Mouse (Mus musculus): ENCODE measurements around the gene Bpifb4.

The Bpifb4 gene

GRCm38 (mm10) chr2:153937843-153938242 is at the start of gene Bpifb4:
Bpifb4 (plus strand) TSS chr2:153938212.
- no peak for DNase-seq (ENCODE audit: low spot score)

GRCm38 (mm10) chr2:153899111-153899510 is 38.9 kb upstream of the Bpifb4 start:
- DNase-seq (ENCODE audit: low spot score): no peak

GRCm38 (mm10) chr2:153900088-153900487 is 37.9 kb upstream of the Bpifb4 start, which contains the start of gene Bpifb6:
Bpifb6 (plus strand) TSS chr2:153900388.
- no peak for DNase-seq (ENCODE audit: low spot score)

- no peak for DNase-seq (ENCODE audit: low spot score)
These were observed 35.3 kb upstream of the Bpifb4 start for GRCm38 (mm10) chr2:153902726-153903125.

GRCm38 (mm10) chr2:153906626-153907025 is 31.4 kb upstream of the Bpifb4 start:
- peak; percentile 9 for DNase-seq (ENCODE audit: low spot score)

GRCm38 (mm10) chr2:153914151-153914550 is 23.9 kb upstream of the Bpifb4 start:
- DNase-seq (ENCODE audit: low spot score): peak; percentile 43

GRCm38 (mm10) chr2:153917930-153918329 is 20.1 kb upstream of the Bpifb4 start, which contains the start of gene Bpifb3:
Bpifb3 (plus strand) TSS chr2:153918230.
- DNase-seq (ENCODE audit: low spot score): no peak

- no peak for DNase-seq (ENCODE audit: low spot score)
These were observed 16.8 kb upstream of the Bpifb4 start for GRCm38 (mm10) chr2:153921246-153921645.

- peak; percentile 65 for DNase-seq (ENCODE audit: low spot score)
These were observed 8.1 kb upstream of the Bpifb4 start for GRCm38 (mm10) chr2:153929871-153930413.

GRCm38 (mm10) chr2:153931125-153931524 is 6.9 kb upstream of the Bpifb4 start:
- DNase-seq (ENCODE audit: low spot score): no peak

GRCm38 (mm10) chr2:153933311-153933710 is 4.7 kb upstream of the Bpifb4 start:
- no peak for DNase-seq (ENCODE audit: low spot score)

GRCm38 (mm10) chr2:153935348-153935747 is 2.7 kb upstream of the Bpifb4 start:
- DNase-seq (ENCODE audit: low spot score): no peak

- peak; percentile 72 for DNase-seq (ENCODE audit: low spot score)
These were observed 5.5 kb downstream of the Bpifb4 start for GRCm38 (mm10) chr2:153943537-153943936.

GRCm38 (mm10) chr2:153944567-153944966 is 6.6 kb downstream of the Bpifb4 start:
- no peak for DNase-seq (ENCODE audit: low spot score)

GRCm38 (mm10) chr2:153952897-153953296 is 14.9 kb downstream of the Bpifb4 start:
- peak; percentile 58 for DNase-seq (ENCODE audit: low spot score)

GRCm38 (mm10) chr2:153953836-153954235 is 15.8 kb downstream of the Bpifb4 start:
- DNase-seq (ENCODE audit: low spot score): peak; percentile 52

GRCm38 (mm10) chr2:153962821-153963331 is 24.9 kb downstream of the Bpifb4 start:
- no peak for DNase-seq (ENCODE audit: low spot score)

- no peak for DNase-seq (ENCODE audit: low spot score)
These were observed 25.3 kb downstream of the Bpifb4 start for GRCm38 (mm10) chr2:153963334-153963733.

GRCm38 (mm10) chr2:153970221-153970620 is 32.2 kb downstream of the Bpifb4 start:
- no peak for DNase-seq (ENCODE audit: low spot score)

- DNase-seq (ENCODE audit: low spot score): no peak
These were observed 36.6 kb downstream of the Bpifb4 start, which contains the start of gene Bpifa6 for GRCm38 (mm10) chr2:153974582-153974981. Bpifa6 (plus strand) TSS chr2:153974945.

- DNase-seq (ENCODE audit: low spot score): peak; percentile 65
These were observed 57.8 kb downstream of the Bpifb4 start for GRCm38 (mm10) chr2:153995770-153996169.

GRCm38 (mm10) chr2:154000501-154000900 is 62.5 kb downstream of the Bpifb4 start:
- no peak for DNase-seq (ENCODE audit: low spot score)

- no peak for DNase-seq (ENCODE audit: low spot score)
These were observed 63.0 kb downstream of the Bpifb4 start for GRCm38 (mm10) chr2:154001056-154001455.

- no peak for DNase-seq (ENCODE audit: low spot score)
These were observed 66.4 kb downstream of the Bpifb4 start for GRCm38 (mm10) chr2:154004456-154004855.

All from ovary, postnatal 36 days (tissue).